In genomic region chr10:37141621-37142020, GRCm38 (mm10) we compare ENCODE assay signal across 8 mouse cellular contexts. TPM values are rescaled to one million over a fixed set of nuclear protein-coding genes. Genes with fewer than 3 reads are reported as not detected.
A peak's percentile ranks its signal among the peaks of the same experiment; 100 is the strongest.
DNase-seq lines count a peak whose midpoint lies in the region; ATAC-seq lines count a peak whose summit lies in the region.

No protein-coding gene starts in this region.

- H3K4me1 ChIP-seq in intestine, embryonic 14.5 days (replicated peaks; ENCODE audit: control insufficient read depth, insufficient read depth, low read length), result peaks cover 3% of the 10 kb centered on the region; the same call in 1 of the 2 replicates
- no peaks in the 10 kb centered on the region for H3K4me1 ChIP-seq in neural tube, embryonic 14.5 days (ENCODE audit: control insufficient read depth, insufficient read depth, low read length)

- H3K9ac ChIP-seq in intestine, embryonic 14.5 days (ENCODE audit: low read length), result peak overlapping the region; percentile 100; the same call in 1 of the 2 replicates
- peak overlapping the region; percentile 99 for H3K9ac ChIP-seq in neural tube, embryonic 14.5 days (replicated peaks; ENCODE audit: low read depth, low read length)

- peak overlapping the region; percentile 91 for H3K4me2 ChIP-seq in intestine, embryonic 14.5 days (ENCODE audit: low read length)
- H3K4me2 ChIP-seq in neural tube, embryonic 14.5 days (ENCODE audit: low read depth, low read length), result peak overlapping the region; percentile 53

- H3K27ac ChIP-seq in intestine, embryonic 14.5 days (ENCODE audit: low read depth), result peak overlapping the region; percentile 99
- H3K27ac ChIP-seq in neural tube, embryonic 14.5 days (ENCODE audit: low read depth, low read length), result peak overlapping the region; percentile 100

- H3K9me3 ChIP-seq in intestine, embryonic 14.5 days (ENCODE audit: control insufficient read depth, low read length), result no peaks in the 10 kb centered on the region
- no peaks in the 10 kb centered on the region for H3K9me3 ChIP-seq in neural tube, embryonic 14.5 days (ENCODE audit: control insufficient read depth, low read length)

- 0 out of 2 replicates have a peak, but pooled peaks cover 2% of the 10 kb centered on the region for H3K36me3 ChIP-seq in intestine, embryonic 14.5 days (ENCODE audit: control insufficient read depth, insufficient read depth, low read length)
- H3K36me3 ChIP-seq in neural tube, embryonic 14.5 days (ENCODE audit: control insufficient read depth, insufficient read depth, low read length), result peaks cover under 1% of the 10 kb centered on the region; the same call in 1 of the 2 replicates

- ATAC-seq in intestine, embryonic 14.5 days (replicated peaks; ENCODE audit: low FRiP score, low TSS enrichment, low read depth), result no peak
- ATAC-seq in neural tube, embryonic 14.5 days (ENCODE audit: low read depth), result no peak; the same call in 1 of the 2 replicates

- peak; percentile 6 for DNase-seq in cerebellum, adult 11-12 months
- no peak for DNase-seq in cerebellum, adult 11 months
- DNase-seq in lung, postnatal 10 days, result peak; percentile 4
- no peak for DNase-seq in lung, postnatal 4 days
- no peak for DNase-seq in intestine, embryonic 14.5 days (ENCODE audit: low spot score)
- DNase-seq in urinary bladder, adult 18-20 months (ENCODE audit: low spot score in 2 of 2), result no peak
- DNase-seq in embryo, embryonic 10 days (ENCODE audit: low spot score), result no peak

- H3K4me3 ChIP-seq in intestine, embryonic 14.5 days (ENCODE audit: low read depth, low read length), result peak overlapping the region; percentile 100
- peak overlapping the region; percentile 84 for H3K4me3 ChIP-seq in neural tube, embryonic 14.5 days (ENCODE audit: low read depth, low read length)

- 64% methylated on average over 4 of the region's 4 CpGs for WGBS in intestine, embryonic 14.5 days
- 55% methylated on average over 4 of the region's 4 CpGs for WGBS in neural tube, embryonic 14.5 days

- H3K27me3 ChIP-seq in intestine, embryonic 14.5 days (replicated peaks; ENCODE audit: control insufficient read depth, insufficient read depth, low read length), result no peaks in the 10 kb centered on the region
- H3K27me3 ChIP-seq in neural tube, embryonic 14.5 days (ENCODE audit: control insufficient read depth, insufficient read depth, low read length), result no peaks in the 10 kb centered on the region

RNA-seq across cellular contexts. Expression of gene Marcks, which starts 2.9 kb away (rescaled TPM):
- polyA plus RNA-seq in intestine, embryonic 14.5 days (2014; fragmentation: Nextera tagmentation; extraction: Ambion mirVana), result 120 and 127 TPM in 2 replicates
- 303 and 307 TPM in 2 replicates for polyA plus RNA-seq in neural tube, embryonic 14.5 days (2014; fragmentation: Nextera tagmentation; extraction: Ambion mirVana)

Comparison
In these comparisons a context has a peak if more than half of its experiments do, and no peak if none do; other contexts are left out.
1. DNase-seq: peak in cerebellum, adult 11-12 months (single experiment) and lung, postnatal 10 days (single experiment); none in cerebellum, adult 11 months (single experiment), lung, postnatal 4 days (0 of 2), intestine, embryonic 14.5 days (single experiment), urinary bladder, adult 18-20 months (0 of 2) and embryo, embryonic 10 days (single experiment).